Mouse (Mus musculus) ES-Bruce4 (cell line): ENCODE results near the gene Il17rd. TPM values are rescaled to one million over a fixed set of nuclear protein-coding genes. Genes with fewer than 3 reads are reported as not detected.

Source experiments
- H3K27ac ChIP-seq: 2 replicates; pipeline ENCODE4 v1.5.1; 2012; ENCODE audit warnings: low read length, inconsistent platforms; ENCODE audit not compliant: insufficient read depth
- H3K27me3 ChIP-seq: 2 replicates; pipeline ENCODE4 v1.6.1; 2012; ENCODE audit warnings: mild to moderate bottlenecking, low read length, inconsistent platforms; ENCODE audit not compliant: control insufficient read depth, poor library complexity, insufficient read depth, severe bottlenecking
- H3K36me3 ChIP-seq: 2 replicates; pipeline ENCODE4 v1.6.1; 2012; ENCODE audit warnings: inconsistent platforms, mild to moderate bottlenecking, low read length, moderate library complexity; ENCODE audit not compliant: control insufficient read depth, poor library complexity, insufficient read depth, severe bottlenecking
- H3K4me1 ChIP-seq: one replicate; pipeline ENCODE4 v1.8.1; 2011; ENCODE audit warnings: low read length; ENCODE audit not compliant: control insufficient read depth, insufficient read depth
- H3K4me3 ChIP-seq: 2 replicates; pipeline ENCODE4 v1.5.1; 2011; ENCODE audit warnings: low read depth, mild to moderate bottlenecking, low read length
- H3K9ac ChIP-seq: 2 replicates; pipeline ENCODE4 v1.6.1; 2012; ENCODE audit warnings: low read depth, mild to moderate bottlenecking, inconsistent platforms; ENCODE audit not compliant: poor library complexity, severe bottlenecking
- H3K9me3 ChIP-seq: replicated peaks from 2 replicates; pipeline ENCODE4 v1.6.1; 2012; ENCODE audit warnings: mild to moderate bottlenecking, low read length, inconsistent platforms; ENCODE audit not compliant: control insufficient read depth, poor library complexity, insufficient read depth, severe bottlenecking
- CTCF ChIP-seq: IDR thresholded peaks from one replicate; pipeline ENCODE4 v1.8.1; 2011; ENCODE audit warnings: low read depth, low read length
- EP300 ChIP-seq: IDR thresholded peaks from 2 replicates; pipeline ENCODE4 v1.6.1; 2011; ENCODE audit warnings: low read depth, low read length; ENCODE audit not compliant: insufficient read depth
- POLR2A ChIP-seq: IDR thresholded peaks from one replicate; pipeline ENCODE4 v1.8.1; 2011; ENCODE audit warnings: low read length; ENCODE audit not compliant: insufficient read depth
- polyA plus RNA-seq: library from polyadenylated mRNA; stranded (reverse); fragments of >200 nt; gene quantifications from 2 replicates; pipeline ENCODE4 v1.2.4, GENCODE M21; 2011; ENCODE audit warnings: low read depth; ENCODE audit not compliant: missing spikeins, insufficient read depth, insufficient read length

Gene Il17rd
- polyA plus RNA-seq, 1 experiment, result 48.9 TPM

- H3K4me3 ChIP-seq, result no peak overlapping the region
- no peak overlapping the region for H3K9ac ChIP-seq
- TF ChIP-seq EP300 (no peak), POLR2A (no peak), CTCF (no peak)
- no peaks in the 10 kb centered on the region for H3K9me3 ChIP-seq
- no peaks in the 10 kb centered on the region for H3K36me3 ChIP-seq
- H3K27me3 ChIP-seq, result no peaks in the 10 kb centered on the region
- H3K4me1 ChIP-seq, result no peaks in the 10 kb centered on the region
- no peak overlapping the region for H3K27ac ChIP-seq
Observed at GRCm38 (mm10) chr14:27116577-27117165, 77.9 kb downstream of the Il17rd start.

GRCm38 (mm10) chr14:27118546-27118945 lies 79.8 kb downstream of the Il17rd start:
- Histone ChIP-seq H3K4me1 (no peaks in the 10 kb centered on the region), H3K4me3 (no peak overlapping the region), H3K9ac (no peak overlapping the region), H3K27me3 (no peaks in the 10 kb centered on the region), H3K27ac (no peak overlapping the region), H3K36me3 (no peaks in the 10 kb centered on the region), H3K9me3 (no peaks in the 10 kb centered on the region)
- TF ChIP-seq POLR2A (no peak), CTCF (no peak)

DNA sequence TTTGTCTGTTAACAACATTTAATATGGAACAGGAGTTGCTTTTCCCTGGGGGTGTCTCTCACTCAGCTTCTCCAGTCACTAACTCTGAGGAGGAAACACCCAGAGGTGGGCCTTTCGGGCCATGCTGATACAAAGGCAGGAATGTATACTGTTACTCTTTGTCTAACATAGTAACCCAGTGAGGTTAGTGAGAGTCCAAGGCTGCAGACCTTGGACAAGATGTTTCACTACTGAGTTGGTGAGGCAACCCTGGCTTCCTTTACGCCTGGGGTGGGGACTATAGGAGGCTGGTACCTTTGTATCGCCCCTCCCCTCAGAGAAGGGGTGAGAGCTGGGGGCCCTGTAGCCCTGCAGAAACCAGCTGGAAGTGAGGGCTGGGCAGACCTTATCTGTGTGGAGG lies 83.9 kb downstream of the Il17rd start:
- H3K9ac ChIP-seq, result no peak overlapping the region
- no peak overlapping the region for H3K27ac ChIP-seq
- TF ChIP-seq EP300, result no peak
- TF ChIP-seq POLR2A, result no peak
- TF ChIP-seq CTCF, result no peak
- H3K27me3 ChIP-seq, result no peaks in the 10 kb centered on the region
- no peak overlapping the region for H3K4me3 ChIP-seq
- no peaks in the 10 kb centered on the region for H3K36me3 ChIP-seq
- no peaks in the 10 kb centered on the region for H3K4me1 ChIP-seq
- no peaks in the 10 kb centered on the region for H3K9me3 ChIP-seq

DNA sequence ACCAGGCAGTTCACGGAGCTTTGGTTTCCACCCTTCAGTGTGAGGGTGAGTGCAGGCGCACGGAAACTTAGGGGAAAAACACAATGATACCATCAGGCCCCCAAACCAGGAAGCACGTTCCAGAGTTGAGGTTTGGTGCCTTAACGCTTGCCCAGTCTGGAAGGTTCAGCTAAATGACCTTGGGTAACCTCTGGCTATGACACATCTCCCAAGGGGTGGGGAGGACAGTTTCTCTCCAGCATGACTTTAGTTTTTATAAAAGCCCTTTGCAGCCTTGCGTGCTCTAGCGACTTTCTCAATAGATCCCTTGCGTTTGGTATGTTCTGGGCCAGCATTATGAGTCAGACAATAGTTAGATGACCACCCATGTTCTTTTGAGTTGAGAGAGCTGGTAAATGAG lies 84.8 kb downstream of the Il17rd start:
- Histone ChIP-seq H3K9ac (no peak overlapping the region), H3K36me3 (no peaks in the 10 kb centered on the region), H3K4me3 (no peak overlapping the region), H3K27ac (no peak overlapping the region), H3K4me1 (no peaks in the 10 kb centered on the region), H3K9me3 (no peaks in the 10 kb centered on the region), H3K27me3 (no peaks in the 10 kb centered on the region)
- TF ChIP-seq CTCF (no peak), POLR2A (no peak), EP300 (no peak)

- Histone ChIP-seq H3K27ac (no peak overlapping the region), H3K9ac (no peak overlapping the region), H3K4me3 (no peak overlapping the region), H3K27me3 (no peaks in the 10 kb centered on the region), H3K36me3 (no peaks in the 10 kb centered on the region), H3K9me3 (no peaks in the 10 kb centered on the region), H3K4me1 (no peaks in the 10 kb centered on the region)
- TF ChIP-seq CTCF (no peak), EP300 (no peak), POLR2A (no peak)
Observed at GRCm38 (mm10) chr14:27130031-27130430, 91.3 kb downstream of the Il17rd start.

DNA sequence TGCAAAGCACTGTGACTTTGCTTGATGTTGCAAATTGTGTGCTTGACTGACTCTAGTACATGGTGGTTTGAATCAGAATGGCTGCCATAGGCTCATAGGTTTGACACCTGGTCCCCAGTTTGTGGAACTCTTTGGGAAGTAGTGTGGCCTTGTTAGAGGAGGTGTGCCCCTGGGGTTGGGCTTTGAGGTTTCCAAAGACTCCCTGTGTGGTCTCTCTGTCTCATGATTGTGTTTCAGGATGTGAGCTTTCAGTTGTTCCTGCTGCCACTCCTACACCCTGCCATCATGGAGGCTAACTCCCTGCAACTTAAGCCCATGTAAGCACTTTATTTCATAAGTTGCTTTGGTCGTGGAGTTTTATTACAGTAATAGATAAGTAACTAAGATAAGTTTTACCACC lies 91.9 kb downstream of the Il17rd start:
- Histone ChIP-seq H3K9me3 (no peaks in the 10 kb centered on the region), H3K27ac (no peak overlapping the region), H3K9ac (no peak overlapping the region), H3K36me3 (no peaks in the 10 kb centered on the region), H3K4me1 (no peaks in the 10 kb centered on the region), H3K27me3 (no peaks in the 10 kb centered on the region), H3K4me3 (no peak overlapping the region)
- TF ChIP-seq POLR2A (no peak), CTCF (no peak), EP300 (no peak)
